Mouse (Mus musculus) forebrain, embryonic 14.5 days (tissue): ENCODE measurements at regions not wholly inside any gene's neighbourhood (a gene's known extent, or its start where the extent isn't known, plus 50 kb on each side); places are given as distances from the start of the nearest gene placed in this dataset.
A peak's percentile ranks its signal among the peaks of the same experiment; 100 is the strongest.

ENCODE experiments used
- ATAC-seq: fragments of 200-750 bp; cut with Nextera tagmentation; 2 replicates; pipeline ENCODE4 v1.8.0; 2017; ENCODE audit warnings: mild to moderate bottlenecking, moderate library complexity
- DNase-seq: peaks from one replicate; pipeline ENCODE4 v3.0.0-alpha.2; 2015; ENCODE audit warnings: low spot score
- H3K27ac ChIP-seq: fragments of 300-500 bp; sonication (generic); 2 replicates; pipeline ENCODE4 v1.5.1; 2014; ENCODE audit warnings: low read depth, mild to moderate bottlenecking, control low read depth, low read length, moderate library complexity
- H3K27me3 ChIP-seq: fragments of 300-500 bp; sonication (generic); replicated peaks from 2 replicates; pipeline ENCODE4 v1.6.1; 2014; ENCODE audit warnings: low read length, control low read depth, mixed read lengths; ENCODE audit not compliant: control insufficient read depth, insufficient read depth
- H3K36me3 ChIP-seq: fragments of 300-500 bp; sonication (generic); 2 replicates; pipeline ENCODE4 v1.6.1; 2014; ENCODE audit warnings: low read length, control low read depth; ENCODE audit not compliant: control insufficient read depth, insufficient read depth
- H3K4me1 ChIP-seq: fragments of 300-500 bp; sonication (generic); 2 replicates; pipeline ENCODE4 v1.6.1; 2014; ENCODE audit warnings: antibody characterized with exemption, low read length, control low read depth; ENCODE audit not compliant: control insufficient read depth, insufficient read depth
- H3K4me2 ChIP-seq: fragments of 300-500 bp; sonication (generic); 2 replicates; pipeline ENCODE4 v1.6.1; 2014; ENCODE audit warnings: mild to moderate bottlenecking, control low read depth, low read length
- H3K4me3 ChIP-seq: fragments of 300-500 bp; sonication (generic); 2 replicates; pipeline ENCODE4 v1.5.1; 2014; ENCODE audit warnings: low read depth, low read length, control low read depth
- H3K9ac ChIP-seq: fragments of 300-500 bp; sonication (generic); 2 replicates; pipeline ENCODE4 v1.6.1; 2014; ENCODE audit warnings: mild to moderate bottlenecking, low read length, control low read depth, moderate library complexity
- H3K9me3 ChIP-seq: fragments of 300-500 bp; sonication (generic); replicated peaks from 2 replicates; pipeline ENCODE4 v1.6.1; 2016; ENCODE audit warnings: low read length, control low read depth, mixed read lengths; ENCODE audit not compliant: control insufficient read depth
- WGBS: fragments of 180-500 bp; shearing (Covaris S2); extraction: QIAGEN DNeasy Blood & Tissue Kit; methylation state at CpG from one replicate; pipeline ENCODE4 v1.1.7; 2014; 5-methylcytosine and 5-hydroxymethylcytosine counted together

- WGBS: 8% methylated on average over 3 of the region's 3 CpGs
These were observed 121.6 kb downstream of the Uck2 start for GRCm38 (mm10) chr1:167163486-167163885.

DNA sequence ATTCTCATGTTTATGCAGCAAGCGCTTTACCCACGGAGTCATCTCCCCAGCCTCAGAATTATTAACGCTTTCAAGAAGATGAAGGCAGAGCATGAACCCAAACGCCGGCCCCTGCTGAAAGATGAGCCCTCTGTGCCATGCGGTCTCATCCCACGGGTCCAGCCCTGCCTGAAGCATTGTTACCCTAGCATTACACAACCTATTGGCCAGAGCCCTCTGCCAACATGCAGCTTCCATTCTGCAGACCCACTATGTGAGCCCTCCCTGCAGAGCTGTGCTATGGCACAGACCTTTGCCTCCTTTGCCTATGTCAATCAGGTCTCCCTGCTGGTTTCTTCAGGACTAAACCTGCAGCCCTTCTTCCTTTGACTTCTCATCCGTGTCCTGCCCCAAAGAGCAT is 122.6 kb downstream of the Uck2 start:
- H3K27ac ChIP-seq: no peak overlapping the region
- ATAC-seq: no peak
- H3K9me3 ChIP-seq: 0 out of 2 replicates have a peak, but pooled peaks cover 3% of the 10 kb centered on the region
- no peaks in the 10 kb centered on the region for H3K4me1 ChIP-seq
- H3K4me3 ChIP-seq: no peak overlapping the region
- no peak overlapping the region for H3K4me2 ChIP-seq
- no peaks in the 10 kb centered on the region for H3K36me3 ChIP-seq
- no peak for DNase-seq
- no peak overlapping the region for H3K9ac ChIP-seq
- no peaks in the 10 kb centered on the region for H3K27me3 ChIP-seq
- WGBS: 81% methylated on average over 8 of the region's 8 CpGs

More at GRCm38 (mm10) chr1:167163486-167163885, 121.6 kb downstream of the Uck2 start:
- H3K27ac ChIP-seq: no peak overlapping the region
- ATAC-seq (peak; percentile 20; the same call in 1 of the 2 replicates), DNase-seq (peak; percentile 34)
- 0 out of 2 replicates have a peak, but pooled peaks cover 3% of the 10 kb centered on the region for H3K9me3 ChIP-seq
- H3K27me3 ChIP-seq: no peaks in the 10 kb centered on the region
- H3K36me3 ChIP-seq: no peaks in the 10 kb centered on the region
- no peak overlapping the region for H3K4me2 ChIP-seq
- no peak overlapping the region for H3K4me3 ChIP-seq
- H3K9ac ChIP-seq: no peak overlapping the region
- H3K4me1 ChIP-seq: no peaks in the 10 kb centered on the region

DNA sequence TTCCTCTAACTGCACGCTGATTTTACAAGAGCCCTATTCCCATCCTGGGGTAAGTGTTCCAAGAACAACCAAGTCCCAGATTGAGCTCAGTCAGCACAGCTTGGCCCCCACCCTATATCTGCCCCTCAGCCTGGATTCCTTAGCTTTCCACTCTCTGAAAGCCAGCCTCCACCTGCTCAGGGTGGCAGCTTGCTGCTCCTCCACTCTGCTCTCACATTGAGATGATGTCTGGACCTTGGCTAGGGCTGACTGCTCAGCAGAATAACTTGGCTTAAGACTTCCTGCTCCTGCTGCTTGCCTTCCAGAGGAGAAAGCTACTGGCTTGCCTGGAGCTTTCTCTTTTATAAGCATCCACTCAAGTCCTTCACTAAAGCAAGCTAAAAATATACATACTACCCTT is 125.6 kb downstream of the Uck2 start:
- Histone ChIP-seq H3K4me2 (no peak overlapping the region), H3K4me3 (no peak overlapping the region), H3K9ac (no peak overlapping the region), H3K27me3 (no peaks in the 10 kb centered on the region), H3K4me1 (no peaks in the 10 kb centered on the region), H3K36me3 (no peaks in the 10 kb centered on the region), H3K9me3 (peaks cover 7% of the 10 kb centered on the region; the same call in 1 of the 2 replicates), H3K27ac (no peak overlapping the region)
- no peak for DNase-seq
- 85% methylated on average over 1 of the region's 1 CpGs for WGBS
- ATAC-seq: no peak

- no peaks in the 10 kb centered on the region for H3K4me1 ChIP-seq
- WGBS: 84% methylated on average over 4 of the region's 4 CpGs
- no peak overlapping the region for H3K4me2 ChIP-seq
These were observed 132.7 kb downstream of the Uck2 start for GRCm38 (mm10) chr1:167152442-167152841.

GRCm38 (mm10) chr1:167144335-167144734 is 140.8 kb downstream of the Uck2 start:
- Histone ChIP-seq H3K9me3 (0 out of 2 replicates have a peak, but pooled peaks cover 3% of the 10 kb centered on the region), H3K4me1 (no peaks in the 10 kb centered on the region), H3K4me3 (no peak overlapping the region), H3K36me3 (no peaks in the 10 kb centered on the region), H3K9ac (no peak overlapping the region), H3K27ac (no peak overlapping the region), H3K27me3 (no peaks in the 10 kb centered on the region), H3K4me2 (no peak overlapping the region)
- 95% methylated on average over 3 of the region's 3 CpGs for WGBS
- no peak for DNase-seq
- no peak for ATAC-seq

More at GRCm38 (mm10) chr1:167152442-167152841, 132.7 kb downstream of the Uck2 start:
- no peak overlapping the region for H3K4me3 ChIP-seq
- DNase-seq (no peak), ATAC-seq (no peak)
- H3K9me3 ChIP-seq: peaks cover 8% of the 10 kb centered on the region
- no peak overlapping the region for H3K27ac ChIP-seq
- no peaks in the 10 kb centered on the region for H3K27me3 ChIP-seq
- H3K9ac ChIP-seq: no peak overlapping the region
- no peaks in the 10 kb centered on the region for H3K36me3 ChIP-seq

GRCm38 (mm10) chr1:167143797-167144196 is 141.3 kb downstream of the Uck2 start:
- no peak for ATAC-seq
- WGBS: 87% methylated on average over 4 of the region's 4 CpGs

More at GRCm38 (mm10) chr1:167143797-167144196, 141.3 kb downstream of the Uck2 start:
- H3K9me3 ChIP-seq: 0 out of 2 replicates have a peak, but pooled peaks cover 3% of the 10 kb centered on the region
- no peak overlapping the region for H3K4me2 ChIP-seq
- DNase-seq: no peak
- H3K36me3 ChIP-seq: no peaks in the 10 kb centered on the region
- H3K4me1 ChIP-seq: no peaks in the 10 kb centered on the region
- H3K27me3 ChIP-seq: no peaks in the 10 kb centered on the region
- H3K9ac ChIP-seq: no peak overlapping the region
- H3K27ac ChIP-seq: no peak overlapping the region
- H3K4me3 ChIP-seq: no peak overlapping the region
